18 mouse cellular contexts compared by ENCODE assay signal in the genomic region with DNA sequence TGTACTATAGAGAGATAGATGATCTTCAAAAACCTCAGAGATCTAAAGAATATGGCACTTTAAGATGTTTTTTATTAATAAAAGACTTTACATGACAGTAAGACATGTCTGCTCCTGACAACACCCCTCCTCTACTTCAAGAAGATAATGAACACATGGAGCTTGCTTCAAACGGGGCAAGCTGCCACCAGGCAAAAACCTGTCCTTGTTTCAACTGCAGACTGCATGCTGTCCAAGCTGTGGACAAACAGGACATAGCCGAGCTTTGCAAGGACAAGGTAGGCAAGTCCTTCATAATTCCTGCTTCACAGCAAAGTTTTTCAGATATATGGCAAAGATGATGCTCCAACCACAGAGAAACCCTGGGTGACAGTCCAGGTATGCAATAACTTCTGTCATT. TPM values are rescaled to one million over a fixed set of nuclear protein-coding genes. Genes with fewer than 3 reads are reported as not detected.
"Had no signal": no experiment of that assay in that cellular context is flagged by ENCODE, and none has a peak within 500 bp of the region (broad histone marks: within the 10 kb centered on the region; RNA-seq: fewer than 3 reads in every experiment).

No protein-coding gene starts in this region.

- H3K4me1 ChIP-seq: midbrain, embryonic 12.5 days; neural tube, embryonic 13.5 days; stomach, embryonic 15.5 days had no signal

- DNase-seq: kidney, postnatal 4 days; left cerebral cortex, postnatal 4 days; lung, adult 18-20 months; retina, postnatal 1 day; right cerebral cortex, postnatal 4 days; spleen, adult 18-20 months; thymus, adult 2 months; thymus, postnatal 36 days had no signal

- H3K27ac ChIP-seq: layer of hippocampus, adult 2 months; limb, embryonic 13.5 days; liver, embryonic 14.5 days; midbrain, embryonic 12.5 days; neural tube, embryonic 13.5 days; stomach, embryonic 15.5 days had no signal

- ATAC-seq: midbrain, embryonic 16.5 days had no signal

- H3K36me3 ChIP-seq: limb, embryonic 13.5 days; midbrain, embryonic 12.5 days; neural tube, embryonic 13.5 days; stomach, embryonic 15.5 days had no signal

- H3K4me2 ChIP-seq: limb, embryonic 13.5 days; midbrain, embryonic 12.5 days; neural tube, embryonic 13.5 days; stomach, embryonic 15.5 days had no signal

- H3K9me3 ChIP-seq: limb, embryonic 13.5 days; midbrain, embryonic 12.5 days; neural tube, embryonic 13.5 days; stomach, embryonic 15.5 days had no signal

- H3K9ac ChIP-seq: limb, embryonic 13.5 days; liver, embryonic 14.5 days; midbrain, embryonic 12.5 days; neural tube, embryonic 13.5 days; stomach, embryonic 15.5 days had no signal

- H3K27me3 ChIP-seq: limb, embryonic 13.5 days; midbrain, embryonic 12.5 days; neural tube, embryonic 13.5 days; stomach, embryonic 15.5 days had no signal

- H3K4me3 ChIP-seq: layer of hippocampus, adult 2 months; limb, embryonic 13.5 days; midbrain, embryonic 12.5 days; neural tube, embryonic 13.5 days; stomach, embryonic 15.5 days had no signal

RNA-seq across cellular contexts. Expression of a gene that starts 18.6 kb away (rescaled TPM):
- total RNA-seq: layer of hippocampus, adult 2 months; layer of hippocampus, postnatal 14 days; left cerebral cortex, adult 18-20 months; megakaryocyte-erythroid progenitor cell, adult 5-6 weeks had no signal
- polyA plus RNA-seq: midbrain, embryonic 16.5 days; neural tube, embryonic 13.5 days had no signal
